Mouse (Mus musculus) forebrain, embryonic 11.5 days (tissue): ENCODE results near the gene Ano6. TPM values are rescaled to one million over a fixed set of nuclear protein-coding genes. Genes with fewer than 3 reads are reported as not detected.
A peak's percentile ranks its signal among the peaks of the same experiment; 100 is the strongest.

ENCODE experiments used
- ATAC-seq: fragments of 200-750 bp; cut with Nextera tagmentation; replicated peaks from 2 replicates; pipeline ENCODE4 v1.8.0; 2017; ENCODE audit warnings: moderate TSS enrichment; ENCODE audit not compliant: low FRiP score
- DNase-seq: peaks from one replicate; pipeline ENCODE4 v3.0.0-alpha.2; 2017; ENCODE audit warnings: low spot score
- H3K27ac ChIP-seq: fragments of 300-500 bp; sonication (generic); 2 replicates; pipeline ENCODE4 v1.5.1; 2014; ENCODE audit warnings: low read depth, low read length
- H3K27me3 ChIP-seq: fragments of 300-500 bp; sonication (generic); 2 replicates; pipeline ENCODE4 v1.6.1; 2014; ENCODE audit warnings: mild to moderate bottlenecking, low read length, mixed read lengths; ENCODE audit not compliant: control insufficient read depth, insufficient read depth
- H3K36me3 ChIP-seq: fragments of 300-500 bp; sonication (generic); 2 replicates; pipeline ENCODE4 v1.6.1; 2014; ENCODE audit warnings: mild to moderate bottlenecking, low read length, moderate library complexity, mixed read lengths; ENCODE audit not compliant: control insufficient read depth, insufficient read depth
- H3K4me1 ChIP-seq: fragments of 300-500 bp; sonication (generic); replicated peaks from 2 replicates; pipeline ENCODE4 v1.6.1; 2014; ENCODE audit warnings: low read length, mixed read lengths; ENCODE audit not compliant: control insufficient read depth, insufficient read depth
- H3K4me2 ChIP-seq: fragments of 300-500 bp; sonication (generic); 2 replicates; pipeline ENCODE4 v1.6.1; 2014; ENCODE audit warnings: low read depth, mild to moderate bottlenecking, low read length, moderate library complexity, mixed read lengths; ENCODE audit not compliant: severe bottlenecking
- H3K4me3 ChIP-seq: fragments of 300-500 bp; sonication (generic); 2 replicates; pipeline ENCODE4 v1.5.1; 2014; ENCODE audit warnings: low read depth, low read length
- H3K9ac ChIP-seq: fragments of 300-500 bp; sonication (generic); 2 replicates; pipeline ENCODE4 v1.6.1; 2014; ENCODE audit warnings: low read length
- H3K9me3 ChIP-seq: fragments of 300-500 bp; sonication (generic); 2 replicates; pipeline ENCODE4 v1.6.1; 2016; ENCODE audit warnings: low read length, mixed read lengths; ENCODE audit not compliant: control insufficient read depth
- WGBS: fragments of 180-500 bp; shearing (Covaris S2); extraction: QIAGEN DNeasy Blood & Tissue Kit; methylation state at CpG from one replicate; pipeline ENCODE4 v1.1.7; 2014; 5-methylcytosine and 5-hydroxymethylcytosine counted together
- polyA plus RNA-seq: library from polyadenylated mRNA; unstranded; fragments of >200 nt; fragmentation: Nextera tagmentation; extraction: Ambion mirVana; gene quantifications from 2 replicates; pipeline ENCODE4 v1.2.1, GENCODE M21; 2014

Ano6 gene
- polyA plus RNA-seq, 1 experiment from 2014 or later: 40.3 TPM

DNA sequence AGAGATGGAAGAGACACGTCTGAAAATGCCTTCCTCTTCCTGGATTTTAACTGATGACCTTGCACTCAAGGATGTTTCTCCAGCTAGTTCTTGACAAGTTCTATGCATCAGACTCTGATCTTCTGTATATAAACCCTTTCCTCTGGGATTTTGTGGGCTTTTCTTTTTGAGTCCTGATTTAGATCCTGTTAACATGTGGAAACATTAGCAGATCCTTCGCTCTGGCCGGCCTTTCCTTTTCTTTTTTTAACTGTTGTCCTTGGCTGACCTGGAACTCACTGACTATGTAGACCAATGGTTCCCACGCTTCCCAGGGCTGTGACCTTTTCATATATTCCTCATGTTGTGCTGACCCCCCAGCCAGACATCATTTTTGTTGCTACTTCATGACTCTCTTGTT, 45.4 kb downstream of the Ano6 start:
- Histone ChIP-seq H3K9me3 (no peaks in the 10 kb centered on the region), H3K27me3 (no peaks in the 10 kb centered on the region), H3K4me1 (no peaks in the 10 kb centered on the region; the same call in 1 of the 2 replicates), H3K4me3 (no peak overlapping the region), H3K4me2 (no peak overlapping the region), H3K9ac (no peak overlapping the region), H3K27ac (no peak overlapping the region), H3K36me3 (no peaks in the 10 kb centered on the region)
- no peak for DNase-seq
- no peak for ATAC-seq
- WGBS: 79% methylated on average over 4 of the region's 4 CpGs

DNA sequence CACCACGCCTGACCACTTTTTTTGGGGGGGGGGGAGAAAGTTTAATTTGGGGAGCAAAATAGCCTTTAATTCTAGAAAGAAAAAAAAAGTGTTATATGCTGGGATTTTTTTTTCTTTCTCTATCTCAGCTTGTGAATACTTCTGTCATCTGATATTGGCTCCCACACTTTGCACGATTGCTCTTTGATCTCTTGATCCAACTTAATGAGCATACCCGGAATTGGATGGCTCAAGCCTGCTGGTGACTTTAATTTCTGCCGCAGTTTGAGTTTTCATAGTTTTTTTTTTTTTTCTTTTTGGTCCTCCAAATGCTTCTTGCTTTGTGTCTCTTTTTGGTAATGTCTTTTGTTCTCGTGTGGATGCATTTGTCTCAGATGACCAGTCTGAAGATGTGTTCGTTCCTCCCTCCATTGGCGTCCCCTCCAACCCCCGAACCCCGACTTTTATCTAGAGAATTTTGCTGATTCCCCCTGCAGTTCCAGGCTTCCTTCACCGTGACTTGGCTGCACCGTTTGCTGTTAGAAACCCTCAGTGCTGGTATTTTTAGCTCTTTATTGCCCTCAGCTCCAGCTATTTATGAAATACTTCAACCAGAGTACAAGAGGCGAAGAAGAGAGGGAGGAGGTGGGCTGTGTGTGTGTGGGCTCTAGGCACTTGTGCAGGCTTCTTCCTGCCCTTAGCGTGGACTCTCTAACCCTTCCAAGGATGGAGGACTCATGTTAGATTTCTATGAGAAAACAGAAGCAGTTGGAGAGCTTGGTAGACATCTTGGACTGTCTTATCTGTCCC, 46.2 kb downstream of the Ano6 start:
- no peak overlapping the region for H3K27ac ChIP-seq
- H3K9me3 ChIP-seq: no peaks in the 10 kb centered on the region
- no peaks in the 10 kb centered on the region for H3K27me3 ChIP-seq
- no peak overlapping the region for H3K4me2 ChIP-seq
- no peaks in the 10 kb centered on the region; the same call in 1 of the 2 replicates for H3K4me1 ChIP-seq
- no peak overlapping the region for H3K4me3 ChIP-seq
- ATAC-seq (no peak), DNase-seq (no peak)
- no peak overlapping the region for H3K9ac ChIP-seq
- WGBS: 63% methylated on average over 13 of the region's 13 CpGs
- no peaks in the 10 kb centered on the region for H3K36me3 ChIP-seq

DNA sequence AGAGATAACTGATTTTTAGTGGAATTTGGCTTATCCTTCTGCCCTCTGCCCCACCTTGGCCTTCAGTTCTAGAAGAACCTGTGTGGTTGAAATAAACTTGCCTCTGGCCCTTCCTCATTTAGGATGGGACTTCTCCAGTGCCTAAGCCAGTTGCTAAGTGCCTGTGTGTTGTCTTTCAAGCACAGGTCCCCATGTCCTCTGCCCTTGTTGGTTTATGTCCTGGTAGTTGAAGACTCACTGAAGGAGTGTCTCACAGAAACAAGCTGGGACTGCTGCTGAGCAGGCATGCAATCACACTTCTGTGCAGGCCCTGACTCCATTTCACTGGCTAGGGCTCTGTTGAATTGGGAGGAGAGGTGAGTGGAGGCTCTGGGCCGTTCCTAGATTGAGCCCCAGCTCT, 46.9 kb downstream of the Ano6 start:
- no peaks in the 10 kb centered on the region for H3K36me3 ChIP-seq
- WGBS: 72% methylated on average over 1 of the region's 1 CpGs
- H3K27me3 ChIP-seq: no peaks in the 10 kb centered on the region
- no peak overlapping the region for H3K4me2 ChIP-seq
- H3K4me3 ChIP-seq: no peak overlapping the region
- DNase-seq (no peak), ATAC-seq (no peak)
- H3K9ac ChIP-seq: no peak overlapping the region
- H3K9me3 ChIP-seq: no peaks in the 10 kb centered on the region
- H3K4me1 ChIP-seq: no peaks in the 10 kb centered on the region; the same call in 1 of the 2 replicates
- no peak overlapping the region for H3K27ac ChIP-seq

DNA sequence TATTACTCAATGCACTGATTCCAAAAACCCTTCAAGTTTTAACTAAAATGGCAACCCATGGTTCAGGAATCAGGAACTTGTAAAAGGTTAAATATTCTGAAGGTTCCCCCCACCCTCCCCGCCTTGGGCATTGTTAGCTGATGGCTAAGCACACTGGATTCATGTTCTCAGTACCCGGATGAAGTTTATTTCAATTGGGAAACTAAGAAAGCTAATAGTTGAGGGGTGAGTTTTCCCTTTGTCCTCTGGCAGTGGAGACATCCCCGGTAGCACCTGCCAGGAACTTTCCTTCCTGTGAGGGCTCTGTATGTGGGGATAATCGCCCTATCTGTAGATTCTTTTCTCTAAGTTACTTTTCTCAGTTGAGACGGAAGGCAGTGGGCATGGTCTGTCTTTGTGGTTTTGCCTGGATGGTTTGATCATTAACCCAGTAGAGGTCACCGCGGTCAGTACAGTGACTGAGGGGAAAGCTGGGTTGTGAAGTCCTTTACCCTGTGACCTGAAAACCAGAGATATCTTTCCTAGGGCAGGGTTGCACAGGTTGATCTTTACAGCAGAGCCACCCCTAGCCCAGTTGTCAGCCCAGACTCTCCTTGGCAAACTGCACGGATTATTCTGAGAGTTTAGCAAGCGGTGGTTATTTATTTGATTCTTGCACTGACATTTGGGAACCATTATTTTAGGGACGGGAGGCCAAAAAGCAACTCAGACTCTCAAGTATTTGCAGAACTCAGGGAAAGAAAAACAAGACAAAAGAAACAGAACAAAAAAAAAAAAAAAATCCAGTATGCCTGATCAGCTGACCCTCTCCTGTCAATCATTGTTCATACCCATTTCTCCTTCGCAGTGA, 47.8 kb downstream of the Ano6 start:
- ATAC-seq (no peak), DNase-seq (no peak)
- Histone ChIP-seq H3K9me3 (no peaks in the 10 kb centered on the region), H3K4me2 (no peak overlapping the region), H3K4me1 (no peaks in the 10 kb centered on the region; the same call in 1 of the 2 replicates), H3K27me3 (no peaks in the 10 kb centered on the region), H3K36me3 (no peaks in the 10 kb centered on the region), H3K9ac (no peak overlapping the region), H3K4me3 (no peak overlapping the region), H3K27ac (no peak overlapping the region)
- 79% methylated on average over 11 of the region's 11 CpGs for WGBS

DNA sequence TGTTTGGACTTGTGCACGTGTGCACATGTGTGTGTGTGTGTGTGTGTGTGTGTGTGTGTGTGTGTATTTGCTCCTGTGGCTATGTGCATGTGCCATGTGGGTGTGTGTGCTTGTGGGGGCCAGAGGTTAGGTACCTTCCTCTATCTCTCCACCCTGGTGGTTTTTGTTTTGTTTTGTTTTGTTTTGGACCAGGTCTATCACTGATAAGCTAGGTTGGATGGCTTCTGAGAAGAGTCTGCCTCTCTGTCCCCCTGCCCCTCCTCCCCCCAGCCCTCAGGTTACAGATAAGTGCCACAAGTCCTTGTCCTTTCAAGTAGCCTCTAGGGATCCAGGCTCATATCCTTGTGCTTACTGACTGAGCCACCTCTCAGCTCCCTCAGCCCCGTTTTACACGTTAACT, 49.1 kb downstream of the Ano6 start:
- no peak overlapping the region for H3K9ac ChIP-seq
- no peak for ATAC-seq
- no peak for DNase-seq
- no peaks in the 10 kb centered on the region for H3K27me3 ChIP-seq
- no peaks in the 10 kb centered on the region for H3K36me3 ChIP-seq
- no peak overlapping the region for H3K4me2 ChIP-seq
- no peak overlapping the region for H3K27ac ChIP-seq
- H3K9me3 ChIP-seq: no peaks in the 10 kb centered on the region
- H3K4me1 ChIP-seq: no peaks in the 10 kb centered on the region; the same call in 1 of the 2 replicates
- H3K4me3 ChIP-seq: no peak overlapping the region
- WGBS: 87% methylated on average over 3 of the region's 3 CpGs

DNA sequence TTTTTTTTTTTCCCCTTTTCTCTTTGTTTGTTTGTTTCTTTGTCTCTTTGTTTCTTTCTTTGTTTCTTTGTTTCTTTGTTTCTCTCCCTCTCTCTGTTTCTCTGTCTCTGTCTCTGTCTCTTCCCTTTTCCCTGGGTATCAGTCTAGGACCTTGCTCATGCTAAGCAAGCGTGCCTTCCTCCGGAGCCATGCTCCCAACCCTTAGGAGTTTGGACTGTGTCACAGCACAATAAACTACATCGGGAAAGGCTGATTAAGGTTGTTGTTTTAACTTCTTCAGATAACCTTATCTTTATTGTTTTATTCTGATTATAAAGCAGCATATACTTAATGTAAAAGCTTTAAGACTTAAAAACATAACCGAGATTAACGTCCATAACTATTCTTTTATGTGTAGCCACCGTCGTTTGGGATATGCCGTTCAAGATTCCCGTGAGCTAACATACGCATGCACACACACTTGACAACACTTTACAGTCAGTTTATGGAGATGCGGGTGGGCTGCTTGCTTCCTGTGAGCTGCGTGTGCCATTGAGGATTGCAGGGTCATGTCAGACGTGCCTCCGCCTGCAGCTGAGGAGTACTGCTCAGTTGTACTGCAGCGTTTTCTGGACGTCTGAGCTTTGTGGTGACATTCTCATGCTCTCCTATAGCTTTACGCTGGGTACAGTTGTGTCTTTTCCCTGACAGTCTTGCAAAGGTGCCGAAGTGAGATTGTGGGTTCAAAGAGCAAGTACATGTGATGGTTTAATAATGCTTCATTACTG, 52.7 kb downstream of the Ano6 start:
- no peak overlapping the region for H3K9ac ChIP-seq
- 91% methylated on average over 18 of the region's 18 CpGs for whole genome bisulfite sequencing
- H3K4me3 ChIP-seq: no peak overlapping the region
- no peaks in the 10 kb centered on the region for H3K9me3 ChIP-seq
- no peak overlapping the region for H3K27ac ChIP-seq
- no peaks in the 10 kb centered on the region for H3K4me1 ChIP-seq
- H3K27me3 ChIP-seq: no peaks in the 10 kb centered on the region
- no peak overlapping the region for H3K4me2 ChIP-seq
- ATAC-seq (no peak), DNase-seq (no peak)
- H3K36me3 ChIP-seq: no peaks in the 10 kb centered on the region

DNA sequence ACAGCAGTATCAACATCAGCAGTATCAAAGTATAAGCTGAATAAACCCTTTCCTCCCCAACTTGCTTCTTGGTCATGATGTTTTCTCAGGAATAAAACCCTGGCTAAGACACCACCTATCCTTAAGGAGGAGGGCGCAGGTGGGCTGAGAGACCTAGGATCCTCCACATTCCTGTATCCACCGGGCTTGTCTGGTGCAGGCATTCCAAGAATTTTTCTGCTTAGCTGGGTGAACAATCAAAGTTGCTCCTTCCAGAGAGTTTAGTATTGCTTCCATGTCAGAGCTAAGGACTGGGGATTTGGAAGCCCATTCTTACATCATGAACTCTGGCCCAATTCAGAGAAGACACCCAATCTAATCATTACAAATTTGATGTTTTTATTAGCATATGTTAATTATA, 53.8 kb downstream of the Ano6 start:
- no peak overlapping the region for H3K4me2 ChIP-seq
- no peaks in the 10 kb centered on the region for H3K9me3 ChIP-seq
- ATAC-seq: no peak
- DNase-seq: no peak
- H3K36me3 ChIP-seq: no peaks in the 10 kb centered on the region
- H3K4me3 ChIP-seq: no peak overlapping the region
- H3K27me3 ChIP-seq: no peaks in the 10 kb centered on the region
- no peaks in the 10 kb centered on the region for H3K4me1 ChIP-seq
- WGBS: 60% methylated on average over 2 of the region's 2 CpGs
- no peak overlapping the region for H3K9ac ChIP-seq
- H3K27ac ChIP-seq: no peak overlapping the region

DNA sequence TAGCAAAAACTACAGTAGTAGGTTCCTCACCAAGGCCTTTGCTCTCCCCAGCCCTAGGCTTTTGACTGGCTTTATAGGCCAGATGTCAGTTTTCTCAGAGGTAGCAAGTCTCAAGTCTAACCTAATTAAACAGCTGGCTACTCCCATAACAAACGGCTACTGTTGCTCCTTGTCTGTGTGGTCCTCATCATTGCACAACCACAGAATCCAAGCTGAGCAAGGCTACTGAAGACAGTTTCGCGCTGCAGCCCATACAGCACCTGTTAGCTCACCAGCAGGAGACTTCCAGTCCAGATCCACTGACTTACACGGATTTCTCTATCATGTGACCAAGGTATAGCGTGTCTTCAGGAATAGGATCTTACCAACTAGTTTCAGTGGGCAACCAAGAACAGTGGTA, 55.5 kb downstream of the Ano6 start:
- ATAC-seq: no peak
- WGBS: 83% methylated on average over 5 of the region's 5 CpGs
- DNase-seq: peak; percentile 35
- Histone ChIP-seq H3K4me3 (no peak overlapping the region), H3K9me3 (no peaks in the 10 kb centered on the region), H3K4me2 (no peak overlapping the region), H3K27ac (no peak overlapping the region), H3K36me3 (no peaks in the 10 kb centered on the region), H3K9ac (no peak overlapping the region), H3K27me3 (no peaks in the 10 kb centered on the region), H3K4me1 (no peaks in the 10 kb centered on the region)
